Mouse (Mus musculus): ENCODE data around the gene 6030445D17Rik.

DNA sequence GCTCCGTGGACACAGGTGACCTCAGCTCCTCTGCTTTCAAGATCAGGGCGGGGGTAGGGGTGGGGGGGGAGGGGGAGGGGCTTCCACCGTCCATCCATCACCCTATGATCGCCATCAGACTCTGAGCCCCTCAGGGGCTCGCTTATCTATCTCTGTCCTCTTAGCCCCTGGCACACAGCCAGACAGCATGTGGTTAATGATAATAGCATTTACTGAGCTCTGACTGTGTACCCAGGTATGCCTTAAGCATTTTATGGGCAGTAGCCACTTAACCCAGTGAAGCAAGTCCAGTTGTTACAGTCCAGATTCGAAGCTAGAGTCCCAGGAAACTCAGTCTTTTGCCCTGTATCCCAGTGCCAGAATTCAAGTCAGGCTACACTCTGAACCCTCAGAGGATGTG, 10.5 kb upstream of the 6030445D17Rik start:
- TF ChIP-seq CTCF (IDR thresholded peaks at IDR 0.05; ENCODE audit: low read depth): no peak
- TF ChIP-seq EP300 (IDR thresholded peaks at IDR 0.05; ENCODE audit: low read depth): no peak

All from liver, embryonic 14.5 days (tissue).